Mouse (Mus musculus) WW6 (cell line): ENCODE results near the gene Psen2.

Source experiments
- DNase-seq: peaks from one replicate; pipeline ENCODE4 v3.0.0-alpha.2; 2013; ENCODE audit warnings: low read depth, low spot score

Gene Psen2

GRCm38 (mm10) chr1:180263364-180263997 is at the start of gene Psen2:
TSS of gene Psen2 (minus strand) at chr1:180263438.
- no peak for DNase-seq

GRCm38 (mm10) chr1:180312792-180313311 is 49.6 kb upstream of the Psen2 start:
- DNase-seq = no peak

- DNase-seq = no peak
These were observed 49.0 kb upstream of the Psen2 start for GRCm38 (mm10) chr1:180312286-180312685.

GRCm38 (mm10) chr1:180308897-180309296 is 45.7 kb upstream of the Psen2 start:
- no peak for DNase-seq

- no peak for DNase-seq
These were observed 44.4 kb upstream of the Psen2 start for GRCm38 (mm10) chr1:180307661-180308060.

- no peak for DNase-seq
These were observed 43.7 kb upstream of the Psen2 start for GRCm38 (mm10) chr1:180306889-180307288.

GRCm38 (mm10) chr1:180303600-180303999 is 40.4 kb upstream of the Psen2 start:
- no peak for DNase-seq

GRCm38 (mm10) chr1:180302253-180303120 is 39.2 kb upstream of the Psen2 start:
- DNase-seq = no peak

GRCm38 (mm10) chr1:180300997-180301396 is 37.8 kb upstream of the Psen2 start:
- DNase-seq = no peak

GRCm38 (mm10) chr1:180300292-180300691 is 37.1 kb upstream of the Psen2 start:
- DNase-seq = no peak

GRCm38 (mm10) chr1:180299697-180300096 is 36.5 kb upstream of the Psen2 start:
- no peak for DNase-seq

GRCm38 (mm10) chr1:180296088-180296487 is 32.9 kb upstream of the Psen2 start:
- DNase-seq = no peak

GRCm38 (mm10) chr1:180290358-180290757 is 27.1 kb upstream of the Psen2 start:
- DNase-seq = no peak

GRCm38 (mm10) chr1:180289788-180290187 is 26.6 kb upstream of the Psen2 start:
- DNase-seq = no peak

- no peak for DNase-seq
These were observed 25.7 kb upstream of the Psen2 start for GRCm38 (mm10) chr1:180288872-180289468.

GRCm38 (mm10) chr1:180288227-180288626 is 25.0 kb upstream of the Psen2 start:
- no peak for DNase-seq

GRCm38 (mm10) chr1:180286081-180286831 is 23.0 kb upstream of the Psen2 start:
- DNase-seq = no peak

- peak; percentile 45 for DNase-seq
These were observed 20.9 kb upstream of the Psen2 start for GRCm38 (mm10) chr1:180283813-180284768.

- DNase-seq = no peak
These were observed 19.3 kb upstream of the Psen2 start for GRCm38 (mm10) chr1:180282581-180282980.

GRCm38 (mm10) chr1:180279648-180280047 is 16.4 kb upstream of the Psen2 start:
- DNase-seq = peak; percentile 39
